Mouse (Mus musculus) macrophage (primary cell): Measurements from ENCODE around the gene Rps3a1. TPM values are rescaled to one million over a fixed set of nuclear protein-coding genes. Genes with fewer than 3 reads are reported as not detected.

Source experiments
- H3K27ac ChIP-seq: fragments of 350-480 bp; formaldehyde crosslinking; 2 replicates; pipeline ENCODE4 v1.9.0; 2021
- H3K36me3 ChIP-seq: fragments of 350-480 bp; formaldehyde crosslinking; 2 replicates; pipeline ENCODE4 v1.9.0; 2021; ENCODE audit errors: inconsistent target
- H3K4me3 ChIP-seq: fragments of 350-480 bp; formaldehyde crosslinking; 2 replicates; pipeline ENCODE4 v1.9.0; 2021; ENCODE audit errors: inconsistent target
- H3K79me2 ChIP-seq: fragments of 350-480 bp; formaldehyde crosslinking; 2 replicates; pipeline ENCODE4 v1.9.0; 2021; ENCODE audit errors: inconsistent target
- WGBS: methylation state at CpG from one replicate; pipeline ENCODE4 v1.1.7; 2026; ENCODE audit warnings: inconsistent platforms; ENCODE audit not compliant: missing documents; 5-methylcytosine and 5-hydroxymethylcytosine counted together
- polyA plus RNA-seq: library from polyadenylated mRNA; stranded (reverse); fragments of 250-400 nt; gene quantifications from 3 replicates; pipeline ENCODE4 v1.2.4, GENCODE M21; 2018; ENCODE audit warnings: inconsistent platforms

Rps3a1 gene
- polyA plus RNA-seq, 1 experiment from 2014 or later = 1,233 TPM

DNA sequence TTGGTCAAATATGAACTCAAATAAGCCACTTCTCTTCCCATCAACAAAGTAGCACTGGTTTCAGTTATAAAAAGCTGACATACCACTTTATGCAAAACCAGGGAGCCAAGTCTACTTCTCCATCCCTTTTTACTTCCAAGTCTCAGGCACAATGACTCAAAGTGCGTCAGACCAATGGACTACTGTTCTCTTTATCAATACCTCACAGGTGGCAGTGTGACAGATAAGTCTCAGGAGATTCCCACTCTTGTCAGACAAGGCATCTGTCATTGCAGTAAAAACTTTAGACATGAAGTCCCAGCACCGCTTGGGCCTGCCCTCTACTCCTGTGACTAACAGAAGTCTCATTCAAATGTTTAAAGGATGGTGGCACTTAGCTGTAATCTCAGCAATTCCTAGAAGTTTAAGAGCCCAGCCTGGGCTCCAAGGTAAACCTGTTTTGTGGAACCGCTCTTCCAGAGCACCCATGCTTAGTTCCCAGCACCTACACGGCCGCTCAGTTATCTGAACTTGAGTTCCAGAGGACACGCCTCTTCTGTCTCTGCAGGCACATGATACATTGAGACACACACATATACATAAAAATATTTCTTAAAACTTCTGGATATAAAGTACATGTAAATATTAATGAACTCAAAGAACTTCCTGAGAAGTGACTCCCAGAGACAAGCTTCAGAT lies 6.5 kb downstream of the Rps3a1 start:
- 97% methylated on average over 6 of the region's 6 CpGs for WGBS
- no peak overlapping the region for H3K27ac ChIP-seq
- H3K36me3 ChIP-seq = peaks cover 46% of the 10 kb centered on the region; the same call in 1 of the 2 replicates
- H3K79me2 ChIP-seq = peaks cover 14% of the 10 kb centered on the region
- no peak overlapping the region for H3K4me3 ChIP-seq

DNA sequence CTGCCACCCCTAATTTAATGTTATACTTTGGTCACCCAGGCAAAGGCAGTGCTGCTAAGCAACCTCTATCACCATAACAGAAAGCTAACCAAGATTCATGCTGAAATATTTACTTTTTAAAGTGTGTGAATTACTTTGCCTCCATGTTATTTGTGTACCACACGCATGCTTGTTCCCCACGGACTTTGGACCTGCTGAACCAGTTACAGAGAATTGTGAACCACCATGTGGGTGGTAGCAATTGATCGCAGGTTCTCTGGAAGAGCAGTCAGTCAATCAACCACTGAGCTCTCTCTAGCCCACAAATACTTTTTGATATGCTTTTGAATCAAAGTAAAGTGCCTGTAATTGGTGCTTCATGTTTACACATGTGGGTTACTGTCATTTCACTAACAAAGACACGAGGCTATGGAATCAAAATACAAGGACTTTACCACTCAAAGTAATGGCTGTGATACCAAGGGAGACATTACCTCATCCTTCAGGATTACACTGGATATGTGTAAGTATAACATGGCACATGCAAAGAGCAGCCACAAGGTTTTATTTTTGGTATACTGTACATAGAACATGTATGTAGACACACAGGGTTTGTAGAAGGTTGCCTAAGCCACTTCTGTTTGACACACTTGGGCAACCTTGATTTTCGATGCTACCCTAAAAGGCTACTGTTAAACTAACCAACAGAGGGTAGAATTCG lies 7.4 kb downstream of the Rps3a1 start:
- Histone ChIP-seq H3K4me3 (no peak overlapping the region), H3K79me2 (peaks cover 5% of the 10 kb centered on the region), H3K27ac (no peak overlapping the region), H3K36me3 (peaks cover 38% of the 10 kb centered on the region; the same call in 1 of the 2 replicates)
- WGBS = 95% methylated on average over 6 of the region's 6 CpGs

DNA sequence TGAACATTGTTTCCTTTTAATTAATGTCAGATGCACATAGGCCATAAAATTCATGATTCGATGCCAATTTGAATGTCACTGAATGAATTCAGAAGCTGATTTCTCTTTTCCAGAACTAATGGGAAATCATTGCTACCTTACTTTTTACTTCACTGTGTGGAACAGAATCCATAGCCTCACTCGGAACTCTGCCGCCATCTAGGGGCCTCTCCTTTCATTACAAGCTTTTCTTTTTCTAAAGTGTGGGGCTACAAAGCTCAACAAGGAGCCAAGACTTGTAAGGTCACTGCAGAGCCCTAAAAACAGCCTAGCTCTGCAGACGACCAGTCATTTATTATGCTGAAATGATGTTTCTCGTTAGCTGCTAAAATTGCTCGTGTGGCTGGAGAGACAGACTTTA lies 12.7 kb downstream of the Rps3a1 start:
- Histone ChIP-seq H3K4me3 (no peak overlapping the region), H3K36me3 (no peaks in the 10 kb centered on the region), H3K79me2 (no peaks in the 10 kb centered on the region), H3K27ac (no peak overlapping the region)
- WGBS = 19% methylated on average over 6 of the region's 6 CpGs

DNA sequence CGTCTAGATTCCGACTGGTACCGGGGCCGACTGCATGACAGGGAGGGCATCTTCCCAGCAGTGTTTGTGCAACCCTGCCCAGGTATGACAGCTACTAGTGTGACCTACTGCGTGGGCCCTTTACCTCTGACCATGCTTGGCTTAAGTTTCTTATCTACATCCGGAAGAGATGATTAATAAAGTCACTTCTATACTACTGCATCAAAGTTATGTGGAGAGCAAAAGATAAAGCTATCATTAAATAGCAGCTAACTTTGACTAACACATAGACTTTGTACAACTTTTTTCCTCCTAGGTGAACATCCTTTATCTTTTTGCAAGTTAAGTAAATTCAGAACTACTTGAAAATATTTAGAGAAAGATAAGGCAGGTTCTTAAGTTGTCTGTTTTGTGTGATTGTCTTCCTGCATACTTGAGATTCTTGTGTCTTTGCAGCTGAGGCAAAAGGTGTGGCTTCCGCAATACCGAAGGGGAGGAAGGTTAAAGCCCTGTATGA lies 19.2 kb downstream of the Rps3a1 start:
- 96% methylated on average over 8 of the region's 8 CpGs for WGBS
- no peak overlapping the region for H3K27ac ChIP-seq
- H3K4me3 ChIP-seq = no peak overlapping the region
- no peaks in the 10 kb centered on the region for H3K79me2 ChIP-seq
- no peaks in the 10 kb centered on the region for H3K36me3 ChIP-seq

DNA sequence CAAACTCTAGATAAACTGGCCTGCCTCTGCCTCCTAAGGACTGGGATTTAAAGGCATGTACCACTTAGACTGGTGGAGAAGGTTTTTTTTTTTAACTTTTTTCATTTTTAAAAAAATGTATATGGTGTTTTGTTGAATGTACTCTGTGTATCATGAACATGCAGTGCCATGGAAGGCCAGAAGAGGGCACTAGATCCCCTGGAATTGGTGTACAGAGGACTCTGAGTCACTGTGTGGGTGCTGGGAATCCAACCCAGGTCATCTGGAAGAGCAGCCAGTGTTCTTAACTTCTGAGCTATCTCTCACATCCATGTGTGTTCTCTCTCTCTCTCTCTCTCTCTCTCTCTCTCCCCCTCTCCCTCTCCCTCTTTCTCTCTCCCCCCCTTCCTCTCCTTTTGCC lies 20.3 kb downstream of the Rps3a1 start:
- no peak overlapping the region for H3K4me3 ChIP-seq
- H3K79me2 ChIP-seq = no peaks in the 10 kb centered on the region
- H3K36me3 ChIP-seq = no peaks in the 10 kb centered on the region
- no peak overlapping the region for H3K27ac ChIP-seq

DNA sequence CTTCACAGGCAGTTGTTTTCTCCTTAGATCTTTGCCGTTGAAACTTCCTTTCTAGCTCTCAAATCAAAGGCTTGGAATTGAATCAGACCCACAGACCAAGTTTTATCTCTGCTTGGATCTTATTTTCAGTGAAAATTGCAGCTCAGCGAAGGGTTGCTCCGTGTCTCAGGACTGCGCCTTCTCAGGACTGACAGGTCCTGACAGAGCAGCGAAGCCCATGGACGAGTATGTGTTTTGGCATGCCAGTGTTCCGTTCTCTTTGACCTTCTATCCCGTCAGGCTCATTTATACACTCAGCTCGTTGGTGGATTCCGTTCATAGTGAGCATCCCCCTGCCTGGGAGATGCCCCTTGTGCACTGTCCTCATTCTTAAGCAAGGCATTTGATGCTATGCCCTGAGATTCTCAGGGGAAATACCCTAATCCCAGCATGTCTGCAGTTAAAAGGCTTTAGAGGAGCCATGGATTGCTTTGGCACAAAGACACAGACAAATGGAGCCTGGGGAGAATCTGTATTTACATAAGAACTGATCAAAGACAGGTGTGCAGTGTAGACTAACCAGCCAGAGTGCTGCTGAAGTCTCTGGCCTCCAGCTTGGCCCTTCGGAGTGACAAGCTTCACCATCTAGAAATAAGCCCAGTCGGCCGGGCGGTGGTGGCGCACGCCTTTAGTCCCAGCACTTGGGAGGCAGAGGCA lies 23.1 kb downstream of the Rps3a1 start:
- no peak overlapping the region for H3K27ac ChIP-seq
- H3K79me2 ChIP-seq = no peaks in the 10 kb centered on the region
- H3K4me3 ChIP-seq = no peak overlapping the region
- WGBS = 91% methylated on average over 12 of the region's 16 CpGs
- no peaks in the 10 kb centered on the region for H3K36me3 ChIP-seq

DNA sequence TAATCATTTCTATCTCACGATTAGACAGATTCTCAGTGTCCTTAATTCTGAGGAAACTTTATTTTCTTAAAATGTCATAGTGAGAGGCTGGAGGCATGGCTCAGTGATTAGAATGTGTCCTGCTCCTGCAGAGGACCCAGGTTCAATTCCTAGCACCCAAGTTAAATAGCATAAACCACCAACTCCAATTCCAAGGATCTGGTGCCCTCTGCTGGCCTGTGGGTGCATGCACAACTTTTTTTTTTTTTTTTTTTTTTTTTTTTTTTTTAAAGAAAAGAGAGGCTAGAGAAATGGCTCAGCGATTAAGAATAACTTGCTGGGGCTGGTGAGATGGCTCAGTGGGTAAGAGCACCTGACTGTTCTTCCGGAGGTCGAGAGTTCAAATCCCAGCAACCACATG lies 25.6 kb downstream of the Rps3a1 start:
- Histone ChIP-seq H3K27ac (no peak overlapping the region), H3K36me3 (no peaks in the 10 kb centered on the region)
- WGBS = 98% methylated on average over 4 of the region's 4 CpGs

DNA sequence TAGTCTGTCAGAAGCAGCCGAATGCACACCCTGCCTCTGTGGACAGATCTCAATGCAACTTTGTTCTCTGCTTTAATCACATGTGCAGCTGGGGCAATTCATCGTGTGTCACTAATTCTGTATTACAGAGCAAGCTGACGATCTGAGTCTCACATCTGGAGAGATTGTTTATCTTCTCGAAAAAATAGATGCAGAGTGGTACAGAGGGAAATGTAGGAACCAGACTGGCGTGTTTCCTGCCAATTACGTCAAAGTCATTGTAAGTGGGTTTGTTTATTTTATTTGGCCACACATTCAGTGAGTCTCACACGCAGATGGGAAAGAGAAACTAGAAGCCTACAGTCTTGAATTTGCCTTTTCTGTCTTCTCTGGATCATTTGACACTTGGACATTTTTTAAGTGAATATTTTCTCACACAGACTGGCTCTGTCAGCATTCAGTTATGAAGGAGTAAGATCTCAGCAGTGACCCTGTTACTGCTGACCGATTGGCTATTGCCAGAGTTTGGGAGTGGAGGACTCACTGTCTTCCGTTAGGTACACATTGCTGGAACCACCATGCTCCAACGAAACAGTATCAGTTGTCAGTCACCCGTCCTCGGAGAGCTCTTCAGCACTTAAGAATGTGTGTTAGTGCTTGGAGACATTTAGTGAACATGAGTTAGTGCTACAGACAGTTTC lies 27.7 kb downstream of the Rps3a1 start:
- no peak overlapping the region for H3K4me3 ChIP-seq

More for the DNA sequence above, 25.6 kb downstream of the Rps3a1 start:
- no peaks in the 10 kb centered on the region for H3K79me2 ChIP-seq
- no peak overlapping the region for H3K4me3 ChIP-seq

DNA sequence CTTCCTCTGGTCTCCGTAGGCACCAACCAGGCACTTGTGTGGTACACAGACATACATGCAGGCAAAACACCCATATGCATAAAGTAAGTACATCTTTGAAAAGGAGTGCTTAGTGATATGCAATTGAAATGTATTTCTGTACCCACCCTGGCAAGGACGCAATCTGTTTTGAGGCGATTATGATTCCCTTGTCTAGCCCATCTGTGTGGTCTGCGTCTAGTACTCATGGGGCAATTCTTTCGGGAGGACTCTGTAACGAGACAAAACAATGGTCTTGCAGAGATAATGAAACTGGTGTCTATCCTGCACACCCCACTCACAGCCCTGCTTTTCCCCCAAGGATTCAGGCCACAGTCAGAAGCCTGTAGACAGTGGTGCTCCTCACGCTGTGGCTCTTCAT lies 29.7 kb downstream of the Rps3a1 start:
- Histone ChIP-seq H3K79me2 (no peaks in the 10 kb centered on the region), H3K4me3 (no peak overlapping the region), H3K27ac (no peak overlapping the region), H3K36me3 (no peaks in the 10 kb centered on the region)
- WGBS = 87% methylated on average over 7 of the region's 7 CpGs

More for the DNA sequence above, 27.7 kb downstream of the Rps3a1 start:
- WGBS = 45% methylated on average over 12 of the region's 12 CpGs
- H3K36me3 ChIP-seq = no peaks in the 10 kb centered on the region
- no peaks in the 10 kb centered on the region for H3K79me2 ChIP-seq
- no peak overlapping the region for H3K27ac ChIP-seq

DNA sequence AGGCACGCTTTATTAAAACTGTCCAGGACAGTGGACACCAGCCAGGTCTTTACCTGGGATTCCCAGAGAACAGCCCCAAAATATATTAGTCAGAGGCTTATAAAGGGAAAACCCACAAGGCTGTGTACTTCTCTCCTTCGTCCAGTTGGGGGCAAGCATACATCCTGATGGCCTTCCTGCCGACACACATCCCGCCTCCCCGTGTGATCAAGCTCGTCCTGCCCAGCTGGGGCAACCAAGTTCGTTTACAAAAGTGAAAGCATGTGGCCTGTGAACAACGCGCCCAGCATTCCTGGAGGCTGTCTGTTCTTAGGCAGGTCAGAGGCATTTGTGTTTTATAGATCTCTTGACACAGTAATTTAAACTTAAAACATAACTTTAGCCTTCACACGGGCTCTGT lies 32.4 kb downstream of the Rps3a1 start:
- 0 out of 2 replicates have a peak overlapping the region, but pooled peaks have one; percentile 12 for H3K27ac ChIP-seq
- WGBS = 11% methylated on average over 10 of the region's 10 CpGs
- no peak overlapping the region; the same call in 1 of the 2 replicates for H3K4me3 ChIP-seq
- H3K36me3 ChIP-seq = no peaks in the 10 kb centered on the region
- no peaks in the 10 kb centered on the region for H3K79me2 ChIP-seq

DNA sequence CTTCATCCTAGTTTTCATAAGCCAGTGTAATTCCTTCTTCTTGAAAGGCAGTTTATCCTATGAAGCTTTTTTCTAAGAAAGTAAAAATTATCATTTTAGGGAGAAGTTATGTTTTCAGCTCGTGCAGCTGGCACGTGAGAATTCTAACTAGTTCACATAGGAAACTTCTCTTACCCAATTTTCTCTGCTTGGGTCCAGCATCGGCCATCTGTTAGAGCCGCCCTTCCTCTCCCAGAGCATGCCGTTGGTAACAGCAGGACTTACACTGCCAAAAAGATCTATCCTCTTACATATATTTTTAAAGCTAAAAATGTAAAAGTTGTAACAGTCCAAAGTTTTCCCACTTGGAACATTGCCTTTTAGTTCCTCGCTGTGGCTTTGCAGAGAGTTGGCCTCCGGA lies 33.4 kb downstream of the Rps3a1 start:
- H3K4me3 ChIP-seq = no peak overlapping the region
- no peaks in the 10 kb centered on the region for H3K36me3 ChIP-seq
- H3K79me2 ChIP-seq = no peaks in the 10 kb centered on the region
- no peak overlapping the region for H3K27ac ChIP-seq
- WGBS = 78% methylated on average over 7 of the region's 7 CpGs

DNA sequence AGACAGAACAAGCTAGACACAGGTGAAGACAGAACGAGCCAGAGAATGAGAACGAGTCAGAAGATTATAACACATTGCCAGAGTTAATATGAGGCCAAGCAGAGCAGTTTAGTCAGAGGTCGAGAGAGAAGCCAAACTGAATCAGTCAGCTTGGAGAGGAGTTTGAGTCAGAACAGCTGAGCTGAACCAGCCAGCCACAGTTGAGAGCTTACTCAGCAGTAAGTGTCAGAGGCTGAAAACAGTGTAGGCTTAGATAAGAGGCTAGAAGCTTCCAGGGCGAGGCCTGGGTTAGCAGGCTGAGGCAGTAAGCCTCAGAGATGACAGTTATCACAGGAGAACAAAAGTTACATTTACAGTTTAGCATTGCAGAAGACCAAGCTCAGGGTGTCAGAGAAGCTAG lies 33.9 kb downstream of the Rps3a1 start:
- H3K36me3 ChIP-seq = no peaks in the 10 kb centered on the region
- no peak overlapping the region for H3K4me3 ChIP-seq
- H3K27ac ChIP-seq = no peak overlapping the region
- H3K79me2 ChIP-seq = no peaks in the 10 kb centered on the region
- WGBS = 97% methylated on average over 4 of the region's 4 CpGs

DNA sequence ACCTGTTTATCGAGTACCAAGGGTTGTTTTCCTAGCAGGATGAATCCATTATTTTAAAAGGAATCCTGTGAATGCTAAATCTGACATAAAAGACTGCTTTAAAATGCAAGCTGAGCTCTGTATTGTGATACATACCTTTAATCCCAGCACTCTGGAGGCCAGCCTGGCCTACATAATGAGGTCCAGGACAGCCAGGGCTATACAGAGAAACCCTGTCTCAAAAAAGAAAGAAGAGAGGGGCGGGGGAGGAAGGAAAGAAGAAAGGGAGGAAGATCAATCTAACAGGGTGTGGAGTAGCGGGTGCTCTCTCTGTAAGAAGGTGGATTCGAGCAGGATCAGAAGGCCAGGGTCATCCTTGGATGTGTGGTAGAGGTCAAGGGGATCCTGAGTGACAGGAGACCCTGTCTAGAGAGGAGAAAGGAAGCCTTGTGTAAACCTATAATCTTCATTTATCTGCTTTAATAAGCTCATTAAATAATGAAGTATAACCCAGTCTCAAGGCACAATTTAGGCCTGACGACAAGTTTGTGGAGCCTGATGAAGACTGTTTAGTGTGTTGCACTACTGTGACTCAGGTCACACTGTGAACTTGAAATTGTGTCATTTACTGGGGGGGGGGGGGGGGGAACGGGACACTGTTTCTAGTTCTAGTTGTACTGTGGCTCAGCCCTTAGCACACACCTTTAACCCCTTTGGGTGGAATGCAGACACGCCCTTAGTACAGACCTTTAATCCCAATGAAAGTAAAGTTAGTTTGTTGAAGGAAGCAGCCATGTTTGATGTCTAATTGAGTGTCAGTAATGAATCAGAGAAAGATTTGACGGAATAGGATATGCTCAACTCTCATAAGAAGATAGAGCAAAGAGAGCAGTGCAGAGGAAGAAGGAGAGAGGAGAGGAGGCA lies 34.6 kb downstream of the Rps3a1 start:
- Histone ChIP-seq H3K36me3 (no peaks in the 10 kb centered on the region), H3K27ac (no peak overlapping the region), H3K4me3 (no peak overlapping the region), H3K79me2 (no peaks in the 10 kb centered on the region)
- 90% methylated on average over 7 of the region's 8 CpGs for WGBS
